Mouse (Mus musculus) stomach, embryonic 15.5 days (tissue): ENCODE data around the gene Cyp2w1. TPM values are rescaled to one million over a fixed set of nuclear protein-coding genes. Genes with fewer than 3 reads are reported as not detected.

Source experiments
- ATAC-seq: fragments of 200-750 bp; cut with Nextera tagmentation; 2 replicates; pipeline ENCODE4 v1.8.0; 2017; ENCODE audit warnings: low read depth, moderate number of reproducible peaks, moderate TSS enrichment; ENCODE audit not compliant: insufficient read depth, low FRiP score
- H3K27ac ChIP-seq: fragments of 300-500 bp; sonication (generic); 2 replicates; pipeline ENCODE4 v1.5.1; 2015; ENCODE audit warnings: mild to moderate bottlenecking, inconsistent platforms
- H3K27me3 ChIP-seq: fragments of 300-500 bp; sonication (generic); replicated peaks from 2 replicates; pipeline ENCODE4 v1.6.1; 2015; ENCODE audit warnings: inconsistent platforms
- H3K36me3 ChIP-seq: fragments of 300-500 bp; sonication (generic); 2 replicates; pipeline ENCODE4 v1.6.1; 2015; ENCODE audit warnings: inconsistent platforms
- H3K4me1 ChIP-seq: fragments of 300-500 bp; sonication (generic); 2 replicates; pipeline ENCODE4 v1.6.1; 2015; ENCODE audit warnings: inconsistent platforms
- H3K4me2 ChIP-seq: fragments of 300-500 bp; sonication (generic); 2 replicates; pipeline ENCODE4 v1.6.1; 2015; ENCODE audit warnings: mild to moderate bottlenecking, inconsistent platforms
- H3K4me3 ChIP-seq: fragments of 300-500 bp; sonication (generic); replicated peaks from 2 replicates; pipeline ENCODE4 v1.5.1; 2015; ENCODE audit warnings: inconsistent platforms
- H3K9ac ChIP-seq: fragments of 300-500 bp; sonication (generic); 2 replicates; pipeline ENCODE4 v1.6.1; 2015; ENCODE audit warnings: inconsistent platforms
- H3K9me3 ChIP-seq: fragments of 300-500 bp; sonication (generic); 2 replicates; pipeline ENCODE4 v1.6.1; 2016; ENCODE audit warnings: inconsistent platforms
- WGBS: fragments of 180-500 bp; shearing (Covaris S2); methylation state at CpG from one replicate; pipeline ENCODE4 v1.1.7; 2015; 5-methylcytosine and 5-hydroxymethylcytosine counted together
- polyA plus RNA-seq: library from polyadenylated mRNA; unstranded; fragments of >200 nt; fragmentation: Nextera tagmentation; extraction: Ambion mirVana; gene quantifications from 2 replicates; pipeline ENCODE4 v1.2.1, GENCODE M21; 2015

Cyp2w1 gene
- polyA plus RNA-seq, 1 experiment from 2014 or later = 8.5 TPM

DNA sequence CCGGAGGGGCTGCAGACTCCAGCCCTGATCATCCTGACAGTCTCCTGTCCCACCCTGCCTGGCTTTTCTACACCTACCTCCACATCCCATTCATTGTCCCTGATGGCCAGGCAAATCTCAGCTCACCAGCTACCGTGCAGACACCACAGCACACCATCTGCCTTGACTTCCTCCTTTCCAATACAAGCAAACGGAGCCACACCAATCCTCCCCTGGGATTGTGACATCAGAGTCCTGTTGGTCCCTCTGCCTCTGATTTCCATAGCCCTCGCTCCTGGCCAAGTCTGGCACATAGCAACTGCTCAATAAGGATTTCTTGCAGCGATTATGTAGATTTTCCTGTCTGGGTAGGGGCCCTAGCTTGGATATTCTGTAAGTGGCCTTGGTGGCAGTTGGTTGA, 1.3 kb upstream of the Cyp2w1 start, which contains the start of gene Cox19:
Cox19 (minus strand) TSS at position 285 of the 400 bp plus-strand sequence.
- H3K4me2 ChIP-seq = peak within 1 kb of the TSS; percentile 43
- H3K4me1 ChIP-seq = peaks cover 31% of the 10 kb centered on the region
- H3K4me3 ChIP-seq = no peak within 1 kb of the TSS; the same call in 1 of the 2 replicates
- no peaks in the 10 kb centered on the region for H3K9me3 ChIP-seq
- WGBS = 42% methylated on average over 5 of the region's 5 CpGs
- H3K27me3 ChIP-seq = no peaks in the 10 kb centered on the region
- no peak within 1 kb of the TSS for H3K9ac ChIP-seq
- peak within 1 kb of the TSS; percentile 83 for H3K27ac ChIP-seq
- no peaks in the 10 kb centered on the region for H3K36me3 ChIP-seq
- no peak for ATAC-seq

GRCm38 (mm10) chr5:139351628-139352027, 789 bp upstream of the Cyp2w1 start:
- H3K9me3 ChIP-seq = no peaks in the 10 kb centered on the region
- no peak for ATAC-seq
- WGBS = 20% methylated on average over 8 of the region's 8 CpGs
- H3K4me2 ChIP-seq = peak overlapping the region; percentile 22; the same call in 1 of the 2 replicates
- H3K4me1 ChIP-seq = peaks cover 31% of the 10 kb centered on the region
- no peaks in the 10 kb centered on the region for H3K36me3 ChIP-seq
- peak overlapping the region; percentile 83 for H3K27ac ChIP-seq
- no peaks in the 10 kb centered on the region for H3K27me3 ChIP-seq
- H3K9ac ChIP-seq = no peak overlapping the region
- H3K4me3 ChIP-seq = no peak overlapping the region

GRCm38 (mm10) chr5:139353496-139353895, 1.1 kb downstream of the Cyp2w1 start:
- H3K36me3 ChIP-seq = no peaks in the 10 kb centered on the region
- peaks cover 31% of the 10 kb centered on the region for H3K4me1 ChIP-seq
- H3K9ac ChIP-seq = no peak overlapping the region
- H3K9me3 ChIP-seq = no peaks in the 10 kb centered on the region
- no peak for ATAC-seq
- 52% methylated on average over 10 of the region's 10 CpGs for WGBS
- peak overlapping the region; percentile 13 for H3K4me3 ChIP-seq
- H3K4me2 ChIP-seq = peak overlapping the region; percentile 41
- H3K27ac ChIP-seq = peak overlapping the region; percentile 45; the same call in 1 of the 2 replicates
- no peaks in the 10 kb centered on the region for H3K27me3 ChIP-seq

GRCm38 (mm10) chr5:139353946-139354345, 1.5 kb downstream of the Cyp2w1 start:
- H3K9ac ChIP-seq = no peak overlapping the region
- ATAC-seq = peak; percentile 8; the same call in 1 of the 2 replicates

GRCm38 (mm10) chr5:139355235-139355772, 2.9 kb downstream of the Cyp2w1 start:
- Histone ChIP-seq H3K27me3 (no peaks in the 10 kb centered on the region), H3K9ac (no peak overlapping the region), H3K9me3 (no peaks in the 10 kb centered on the region), H3K27ac (no peak overlapping the region), H3K4me1 (peaks cover 31% of the 10 kb centered on the region), H3K36me3 (no peaks in the 10 kb centered on the region), H3K4me3 (no peak overlapping the region), H3K4me2 (no peak overlapping the region)
- WGBS = 35% methylated on average over 19 of the region's 19 CpGs
- ATAC-seq = no peak

More at GRCm38 (mm10) chr5:139353946-139354345, 1.5 kb downstream of the Cyp2w1 start:
- H3K27ac ChIP-seq = peak overlapping the region; percentile 45; the same call in 1 of the 2 replicates
- H3K4me2 ChIP-seq = peak overlapping the region; percentile 41
- peak overlapping the region; percentile 13 for H3K4me3 ChIP-seq
- 70% methylated on average over 11 of the region's 11 CpGs for whole genome bisulfite sequencing
- peaks cover 31% of the 10 kb centered on the region for H3K4me1 ChIP-seq
- H3K27me3 ChIP-seq = no peaks in the 10 kb centered on the region
- H3K36me3 ChIP-seq = no peaks in the 10 kb centered on the region
- no peaks in the 10 kb centered on the region for H3K9me3 ChIP-seq

DNA sequence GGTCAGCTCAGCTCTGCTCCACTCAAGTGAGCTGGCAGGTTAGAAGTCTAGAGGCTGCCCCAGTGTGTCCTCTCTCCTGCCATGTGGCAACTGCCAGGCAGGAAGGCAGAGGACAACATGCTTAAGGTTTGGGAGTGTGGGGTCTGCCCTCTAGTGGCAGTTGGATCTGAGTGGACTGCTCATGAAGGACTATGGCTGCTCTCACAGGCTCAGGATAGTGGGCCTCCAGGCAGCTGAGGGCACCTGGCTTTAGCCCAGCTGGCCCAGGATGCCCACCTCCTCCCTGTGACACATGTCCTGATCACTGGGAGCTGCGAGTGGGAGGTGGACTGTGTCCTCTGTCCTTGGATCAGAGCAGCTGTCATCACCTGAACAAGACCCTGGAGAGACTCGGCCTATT, 6.2 kb downstream of the Cyp2w1 start:
- ATAC-seq = no peak
- Histone ChIP-seq H3K4me1 (peaks cover 14% of the 10 kb centered on the region; the same call in 1 of the 2 replicates), H3K27me3 (no peaks in the 10 kb centered on the region), H3K4me3 (no peak overlapping the region), H3K9ac (no peak overlapping the region), H3K4me2 (no peak overlapping the region), H3K27ac (no peak overlapping the region), H3K36me3 (no peaks in the 10 kb centered on the region), H3K9me3 (no peaks in the 10 kb centered on the region)
- 82% methylated on average over 2 of the region's 2 CpGs for WGBS

DNA sequence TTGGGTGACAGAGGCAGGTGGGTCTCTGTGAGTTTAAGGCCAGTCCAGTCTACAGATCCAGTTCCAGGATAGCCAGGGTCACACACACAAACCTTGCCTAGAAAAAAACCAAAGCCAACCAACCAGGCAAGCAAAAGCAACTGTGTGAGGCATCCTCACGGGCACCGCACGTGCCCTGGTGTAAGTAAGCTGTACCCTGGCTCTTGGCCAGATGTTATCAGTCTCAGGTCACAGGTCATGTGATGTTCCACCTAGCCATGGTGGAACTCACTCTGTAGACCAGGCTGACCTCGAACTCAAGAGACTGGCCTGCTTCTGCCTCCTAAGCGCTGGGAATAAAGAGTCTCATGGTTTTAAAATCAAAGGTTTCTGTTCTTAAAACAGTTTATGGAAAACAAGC, 6.8 kb downstream of the Cyp2w1 start:
- Histone ChIP-seq H3K4me1 (peaks cover 13% of the 10 kb centered on the region), H3K4me3 (no peak overlapping the region), H3K9me3 (no peaks in the 10 kb centered on the region), H3K27me3 (no peaks in the 10 kb centered on the region), H3K4me2 (no peak overlapping the region), H3K36me3 (no peaks in the 10 kb centered on the region), H3K27ac (no peak overlapping the region), H3K9ac (no peak overlapping the region)
- no peak for ATAC-seq
- WGBS = 82% methylated on average over 5 of the region's 5 CpGs

- Histone ChIP-seq H3K27ac (no peak overlapping the region), H3K4me1 (peaks cover 19% of the 10 kb centered on the region), H3K9me3 (no peaks in the 10 kb centered on the region), H3K27me3 (no peaks in the 10 kb centered on the region), H3K4me2 (no peak overlapping the region), H3K4me3 (no peak overlapping the region), H3K9ac (no peak overlapping the region), H3K36me3 (no peaks in the 10 kb centered on the region)
- WGBS = 71% methylated on average over 7 of the region's 7 CpGs
- no peak for ATAC-seq
Measured at GRCm38 (mm10) chr5:139363858-139364257, 11.4 kb downstream of the Cyp2w1 start.

GRCm38 (mm10) chr5:139364260-139364910, 12.0 kb downstream of the Cyp2w1 start:
- Histone ChIP-seq H3K4me1 (peaks cover 20% of the 10 kb centered on the region), H3K36me3 (no peaks in the 10 kb centered on the region), H3K27me3 (no peaks in the 10 kb centered on the region), H3K27ac (no peak overlapping the region), H3K4me2 (0 out of 2 replicates have a peak overlapping the region, but pooled peaks have one; percentile 3), H3K4me3 (no peak overlapping the region), H3K9ac (no peak overlapping the region), H3K9me3 (no peaks in the 10 kb centered on the region)
- WGBS = 20% methylated on average over 12 of the region's 12 CpGs
- peak; percentile 40 for ATAC-seq

DNA sequence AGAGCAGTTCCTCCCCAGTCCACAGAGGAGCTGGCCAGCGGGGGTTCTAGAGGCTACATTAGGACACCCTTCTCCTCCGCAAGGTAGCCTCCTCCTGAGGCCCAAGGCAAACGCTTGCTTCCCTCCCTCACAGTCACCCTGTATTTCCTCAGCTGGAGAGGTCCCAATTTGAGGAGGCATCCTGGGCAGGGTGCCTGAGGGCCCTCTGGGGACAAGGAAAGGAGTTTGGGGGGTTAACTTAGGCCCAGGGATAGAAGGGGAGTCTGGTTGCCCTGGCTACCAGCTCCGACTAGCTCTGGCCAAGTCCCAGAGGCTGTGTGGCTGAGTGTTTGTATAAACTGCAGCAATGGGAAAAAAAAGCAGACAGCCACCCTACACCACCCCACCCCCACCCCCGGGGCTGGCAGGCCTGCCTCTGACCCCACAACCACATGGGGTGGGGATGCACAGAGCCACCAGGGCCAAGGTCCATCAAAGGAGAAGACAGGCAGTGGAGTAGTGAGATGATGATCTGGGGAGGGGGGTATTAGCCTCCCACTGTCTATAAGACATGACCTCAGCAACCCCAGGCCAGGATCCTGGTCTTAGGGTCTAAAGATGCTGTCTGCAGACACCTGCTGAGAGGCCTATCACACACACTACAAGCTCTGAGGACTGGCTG, 12.6 kb downstream of the Cyp2w1 start:
- no peak overlapping the region for H3K4me3 ChIP-seq
- no peak overlapping the region for H3K9ac ChIP-seq
- WGBS = 33% methylated on average over 5 of the region's 5 CpGs
- H3K27ac ChIP-seq = no peak overlapping the region
- no peaks in the 10 kb centered on the region for H3K27me3 ChIP-seq
- no peaks in the 10 kb centered on the region for H3K36me3 ChIP-seq
- H3K9me3 ChIP-seq = no peaks in the 10 kb centered on the region
- peaks cover 20% of the 10 kb centered on the region for H3K4me1 ChIP-seq
- no peak overlapping the region for H3K4me2 ChIP-seq
- no peak for ATAC-seq

GRCm38 (mm10) chr5:139365827-139366226, 13.4 kb downstream of the Cyp2w1 start:
- H3K27ac ChIP-seq = no peak overlapping the region
- H3K9me3 ChIP-seq = no peaks in the 10 kb centered on the region
- 38% methylated on average over 1 of the region's 1 CpGs for WGBS
- H3K27me3 ChIP-seq = no peaks in the 10 kb centered on the region
- no peak overlapping the region for H3K4me2 ChIP-seq
- H3K4me3 ChIP-seq = no peak overlapping the region
- peaks cover 20% of the 10 kb centered on the region for H3K4me1 ChIP-seq
- no peak overlapping the region for H3K9ac ChIP-seq
- no peak for ATAC-seq
- no peaks in the 10 kb centered on the region for H3K36me3 ChIP-seq

GRCm38 (mm10) chr5:139366484-139366883, 14.1 kb downstream of the Cyp2w1 start:
- no peak for ATAC-seq

More at GRCm38 (mm10) chr5:139366484-139366883, 14.1 kb downstream of the Cyp2w1 start:
- H3K27ac ChIP-seq = no peak overlapping the region
- H3K36me3 ChIP-seq = no peaks in the 10 kb centered on the region
- WGBS = 77% methylated on average over 11 of the region's 11 CpGs
- H3K9ac ChIP-seq = no peak overlapping the region
- no peaks in the 10 kb centered on the region for H3K27me3 ChIP-seq
- no peak overlapping the region for H3K4me3 ChIP-seq
- no peak overlapping the region for H3K4me2 ChIP-seq
- H3K9me3 ChIP-seq = no peaks in the 10 kb centered on the region
- peaks cover 26% of the 10 kb centered on the region for H3K4me1 ChIP-seq
